8 mouse cellular contexts compared by ENCODE assay signal in genomic region chr4:12571881-12572280, GRCm38 (mm10).
DNase-seq lines count a peak whose midpoint lies in the region; ATAC-seq and TF ChIP-seq lines count a peak whose summit lies in the region.

No protein-coding gene starts in this region.

- DNase-seq in 3T3-L1 (ENCODE audit: low read depth, low spot score) (peak; percentile 25), ES-E14 (ENCODE audit: low read depth, low spot score) (peak; percentile 13)
- DNase-seq in embryo, embryonic 10.5 days (ENCODE audit: low spot score): peak; percentile 36
- DNase-seq in ovary, postnatal 14 days (ENCODE audit: low spot score): no peak
- DNase-seq in yolk sac, embryonic 10.5 days (ENCODE audit: low spot score): no peak

- H3K4me1 ChIP-seq in intestine, postnatal 0 days (replicated peaks; ENCODE audit: control insufficient read depth, insufficient read depth, low read length): no peaks in the 10 kb centered on the region
- no peaks in the 10 kb centered on the region for H3K4me1 ChIP-seq in intestine, embryonic 16.5 days (ENCODE audit: control insufficient read depth, insufficient read depth, low read length)
- no peaks in the 10 kb centered on the region for H3K4me1 ChIP-seq in ES-E14 (ENCODE audit: control insufficient read depth in 2 of 2, insufficient read depth in 2 of 2, low read length in 2 of 2, poor library complexity in 1 of 2)

- no peaks in the 10 kb centered on the region for H3K9me3 ChIP-seq in intestine, postnatal 0 days (ENCODE audit: control insufficient read depth)
- H3K9me3 ChIP-seq in intestine, embryonic 16.5 days (ENCODE audit: control insufficient read depth, low read length): no peaks in the 10 kb centered on the region
- H3K9me3 ChIP-seq in ES-E14 (ENCODE audit: control insufficient read depth, insufficient read depth, low read depth, low read length): no peaks in the 10 kb centered on the region

- no peak overlapping the region for H3K27ac ChIP-seq in intestine, postnatal 0 days (ENCODE audit: low read depth, low read length)
- H3K27ac ChIP-seq in intestine, embryonic 16.5 days (ENCODE audit: low read length): no peak overlapping the region
- no peak overlapping the region for H3K27ac ChIP-seq in ES-E14 (ENCODE audit: insufficient read depth, low read depth, low read length, poor library complexity, severe bottlenecking)

- H3K9ac ChIP-seq in intestine, postnatal 0 days (ENCODE audit: low read depth, low read length): no peak overlapping the region
- no peak overlapping the region for H3K9ac ChIP-seq in intestine, embryonic 16.5 days (ENCODE audit: low read depth, low read length)
- H3K9ac ChIP-seq in ES-E14 (ENCODE audit: insufficient read depth, low read depth, low read length, poor library complexity, severe bottlenecking): no peak overlapping the region

- peak; percentile 65 for TF ChIP-seq CTCF in intestine, postnatal 0 days (IDR thresholded peaks at IDR 0.05; ENCODE audit: low read depth)

- in situ Hi-C loops in ES-E14 (cut with MboI; ENCODE audit: low sequenced_read_pairs in 2 of 2, unreplicated experiment in 2 of 2): no loop called here

- no peak overlapping the region for H3K4me3 ChIP-seq in intestine, postnatal 0 days (ENCODE audit: low read depth, low read length)
- H3K4me3 ChIP-seq in intestine, embryonic 16.5 days (ENCODE audit: low read length): no peak overlapping the region
- no peak overlapping the region for H3K4me3 ChIP-seq in ES-E14 (ENCODE audit: insufficient read depth in 1 of 2, low read depth in 1 of 2, low read length in 2 of 2, poor library complexity in 1 of 2, severe bottlenecking in 1 of 2)

- no peak for ATAC-seq in intestine, postnatal 0 days
- ATAC-seq in intestine, embryonic 16.5 days: no peak
- ATAC-seq in megakaryocyte-erythroid progenitor cell, adult 5-6 weeks (replicated peaks; ENCODE audit: low FRiP score, low TSS enrichment, poor library complexity, severe bottlenecking): no peak

- H3K36me3 ChIP-seq in intestine, postnatal 0 days (ENCODE audit: control insufficient read depth, insufficient read depth): no peaks in the 10 kb centered on the region
- H3K36me3 ChIP-seq in intestine, embryonic 16.5 days (ENCODE audit: control insufficient read depth, insufficient read depth, low read length): no peaks in the 10 kb centered on the region
- no peaks in the 10 kb centered on the region for H3K36me3 ChIP-seq in ES-E14 (ENCODE audit: control insufficient read depth, insufficient read depth, low read length, poor library complexity, severe bottlenecking)

- no peaks in the 10 kb centered on the region for H3K27me3 ChIP-seq in intestine, postnatal 0 days (replicated peaks; ENCODE audit: control insufficient read depth, insufficient read depth, low read length)
- H3K27me3 ChIP-seq in intestine, embryonic 16.5 days (replicated peaks; ENCODE audit: control insufficient read depth, insufficient read depth, low read length): no peaks in the 10 kb centered on the region

- no peak overlapping the region for H3K4me2 ChIP-seq in intestine, postnatal 0 days (replicated peaks; ENCODE audit: low read depth)
- H3K4me2 ChIP-seq in intestine, embryonic 16.5 days (ENCODE audit: low read depth, low read length): no peak overlapping the region

TF ChIP-seq in ES-E14, 5 proteins besides CTCF, POLR2A, EP300 and RAD21:
- TF ChIP-seq CHD2 (IDR thresholded peaks at IDR 0.05; ENCODE audit: low read depth, low read length) (no peak), ZC3H11A (IDR thresholded peaks at IDR 0.05; ENCODE audit: borderline replicate concordance, low read depth, low read length) (no peak), ZNF384 (IDR thresholded peaks at IDR 0.05; ENCODE audit: low read depth, low read length) (no peak), MAFK (IDR thresholded peaks at IDR 0.05; ENCODE audit: insufficient read depth, low read depth, low read length) (no peak), HCFC1 (IDR thresholded peaks at IDR 0.05; ENCODE audit: borderline replicate concordance, insufficient read depth, low read length) (no peak)

Comparison
In these comparisons a context has a peak if more than half of its experiments do, and no peak if none do; other contexts are left out.
1. DNase-seq: peak in 3T3-L1 (single experiment), ES-E14 (single experiment) and embryo, embryonic 10.5 days (single experiment); none in ovary, postnatal 14 days (single experiment) and yolk sac, embryonic 10.5 days (single experiment).